Mouse (Mus musculus) stomach, postnatal 0 days (tissue): ENCODE data around the gene Aldh3b2. TPM values are rescaled to one million over a fixed set of nuclear protein-coding genes. Genes with fewer than 3 reads are reported as not detected.

Experiments used
- ATAC-seq: fragments of 200-750 bp; cut with Nextera tagmentation; 2 replicates; pipeline ENCODE4 v1.8.0; 2017; ENCODE audit not compliant: low FRiP score, low TSS enrichment
- DNase-seq: peaks from one replicate; pipeline ENCODE4 v3.0.0-alpha.2; 2016; ENCODE audit warnings: low spot score
- H3K27ac ChIP-seq: fragments of 300-500 bp; sonication (generic); replicated peaks from 2 replicates; pipeline ENCODE4 v1.5.1; 2014; ENCODE audit warnings: mild to moderate bottlenecking, control low read depth
- H3K27me3 ChIP-seq: fragments of 300-500 bp; sonication (generic); 2 replicates; pipeline ENCODE4 v1.6.1; 2014; ENCODE audit warnings: low read length; ENCODE audit not compliant: control insufficient read depth, insufficient read depth
- H3K36me3 ChIP-seq: fragments of 300-500 bp; sonication (generic); 2 replicates; pipeline ENCODE4 v1.6.1; 2014; ENCODE audit warnings: low read length, mixed read lengths; ENCODE audit not compliant: control insufficient read depth, insufficient read depth
- H3K4me1 ChIP-seq: fragments of 300-500 bp; sonication (generic); replicated peaks from 2 replicates; pipeline ENCODE4 v1.6.1; 2014; ENCODE audit warnings: antibody characterized with exemption; ENCODE audit not compliant: control insufficient read depth, insufficient read depth
- H3K4me2 ChIP-seq: fragments of 300-500 bp; sonication (generic); replicated peaks from 2 replicates; pipeline ENCODE4 v1.6.1; 2014; ENCODE audit warnings: low read depth, mild to moderate bottlenecking, control low read depth, moderate library complexity
- H3K4me3 ChIP-seq: fragments of 300-500 bp; sonication (generic); 2 replicates; pipeline ENCODE4 v1.5.1; 2014; ENCODE audit warnings: low read depth, low read length, control low read depth
- H3K9ac ChIP-seq: fragments of 300-500 bp; sonication (generic); 2 replicates; pipeline ENCODE4 v1.6.1; 2014; ENCODE audit warnings: mild to moderate bottlenecking, low read length, control low read depth, mixed read lengths
- H3K9me3 ChIP-seq: fragments of 300-500 bp; sonication (generic); 2 replicates; pipeline ENCODE4 v1.6.1; 2016; ENCODE audit warnings: low read length; ENCODE audit not compliant: control insufficient read depth
- CTCF ChIP-seq: IDR thresholded peaks from 2 replicates; pipeline ENCODE4 v1.5.1; 2016; ENCODE audit warnings: antibody characterized with exemption, low read depth, mild to moderate bottlenecking, moderate library complexity
- EP300 ChIP-seq: optimal IDR thresholded peaks from 2 replicates; pipeline ENCODE3; 2016; ENCODE audit warnings: antibody characterized with exemption
- WGBS: fragments of 180-500 bp; shearing (Covaris S2); extraction: QIAGEN DNeasy Blood & Tissue Kit; methylation state at CpG from one replicate; pipeline ENCODE4 v1.1.7; 2014; 5-methylcytosine and 5-hydroxymethylcytosine counted together
- polyA plus RNA-seq: library from polyadenylated mRNA; unstranded; fragments of >200 nt; fragmentation: Nextera tagmentation; extraction: Ambion mirVana; gene quantifications from 2 replicates; pipeline ENCODE4 v1.2.1, GENCODE M21; 2015

The Aldh3b2 gene
- polyA plus RNA-seq, 1 experiment from 2014 or later, result 75.8 TPM

GRCm38 (mm10) chr19:3991966-3992365 is 19.8 kb downstream of the Aldh3b2 start:
- H3K9me3 ChIP-seq, result no peaks in the 10 kb centered on the region
- no peak overlapping the region for H3K4me2 ChIP-seq
- ATAC-seq, result no peak
- no peak for TF ChIP-seq EP300
- no peak overlapping the region for H3K4me3 ChIP-seq
- H3K36me3 ChIP-seq, result no peaks in the 10 kb centered on the region
- no peak overlapping the region for H3K9ac ChIP-seq
- no peaks in the 10 kb centered on the region for H3K27me3 ChIP-seq
- DNase-seq, result no peak
- 86% methylated on average over 3 of the region's 3 CpGs for WGBS
- H3K4me1 ChIP-seq, result 0 out of 2 replicates have a peak, but pooled peaks cover under 1% of the 10 kb centered on the region
- H3K27ac ChIP-seq, result no peak overlapping the region

- Histone ChIP-seq H3K4me3 (no peak within 1 kb of the TSS), H3K4me1 (no peaks in the 10 kb centered on the region), H3K27ac (no peak within 1 kb of the TSS), H3K27me3 (no peaks in the 10 kb centered on the region), H3K9ac (no peak within 1 kb of the TSS), H3K4me2 (no peak within 1 kb of the TSS), H3K36me3 (no peaks in the 10 kb centered on the region), H3K9me3 (no peaks in the 10 kb centered on the region)
- 51% methylated on average over 5 of the region's 5 CpGs for WGBS
- no peak for ATAC-seq
- no peak for DNase-seq
- no peak for TF ChIP-seq EP300
- TF ChIP-seq CTCF, result no peak
Observed at GRCm38 (mm10) chr19:3992416-3992815, 20.3 kb downstream of the Aldh3b2 start, which contains the start of gene Tbx10. Tbx10 (plus strand) TSS chr19:3992752.

- Histone ChIP-seq H3K27ac (no peak overlapping the region), H3K36me3 (no peaks in the 10 kb centered on the region), H3K27me3 (no peaks in the 10 kb centered on the region), H3K9me3 (no peaks in the 10 kb centered on the region), H3K4me2 (no peak overlapping the region), H3K4me1 (no peaks in the 10 kb centered on the region; the same call in 1 of the 2 replicates), H3K4me3 (no peak overlapping the region), H3K9ac (no peak overlapping the region)
- DNase-seq, result no peak
- 62% methylated on average over 6 of the region's 6 CpGs for WGBS
- no peak for TF ChIP-seq EP300
- no peak for ATAC-seq
Observed at GRCm38 (mm10) chr19:3994932-3995331, 22.8 kb downstream of the Aldh3b2 start.

GRCm38 (mm10) chr19:3995505-3995904 is 23.4 kb downstream of the Aldh3b2 start:
- no peak for ATAC-seq
- no peak overlapping the region for H3K27ac ChIP-seq
- no peaks in the 10 kb centered on the region; the same call in 1 of the 2 replicates for H3K4me1 ChIP-seq
- H3K4me2 ChIP-seq, result no peak overlapping the region
- H3K4me3 ChIP-seq, result no peak overlapping the region
- 69% methylated on average over 3 of the region's 3 CpGs for WGBS
- no peaks in the 10 kb centered on the region for H3K27me3 ChIP-seq
- no peak for DNase-seq
- H3K9ac ChIP-seq, result no peak overlapping the region
- no peak for TF ChIP-seq EP300
- no peak for TF ChIP-seq CTCF
- H3K9me3 ChIP-seq, result no peaks in the 10 kb centered on the region
- no peaks in the 10 kb centered on the region for H3K36me3 ChIP-seq

- H3K27ac ChIP-seq, result no peak overlapping the region
- H3K4me2 ChIP-seq, result no peak overlapping the region
- no peaks in the 10 kb centered on the region for H3K36me3 ChIP-seq
- DNase-seq (no peak), ATAC-seq (no peak)
- H3K4me3 ChIP-seq, result no peak overlapping the region
- TF ChIP-seq EP300, result no peak
- TF ChIP-seq CTCF, result no peak
- H3K27me3 ChIP-seq, result no peaks in the 10 kb centered on the region
- no peak overlapping the region for H3K9ac ChIP-seq
- no peaks in the 10 kb centered on the region for H3K9me3 ChIP-seq
- H3K4me1 ChIP-seq, result peaks cover 1% of the 10 kb centered on the region; the same call in 1 of the 2 replicates
- WGBS, result 65% methylated on average over 7 of the region's 7 CpGs
Observed at GRCm38 (mm10) chr19:3996106-3996505, 24.0 kb downstream of the Aldh3b2 start.

- ATAC-seq, result no peak
- DNase-seq, result no peak
- TF ChIP-seq CTCF (no peak), EP300 (no peak)
- Histone ChIP-seq H3K4me2 (no peak overlapping the region), H3K27ac (no peak overlapping the region), H3K9me3 (no peaks in the 10 kb centered on the region), H3K4me3 (no peak overlapping the region), H3K9ac (no peak overlapping the region), H3K4me1 (peaks cover 3% of the 10 kb centered on the region; the same call in 1 of the 2 replicates), H3K36me3 (no peaks in the 10 kb centered on the region), H3K27me3 (no peaks in the 10 kb centered on the region)
- 77% methylated on average over 8 of the region's 8 CpGs for WGBS
Observed at GRCm38 (mm10) chr19:3996747-3997146, 24.6 kb downstream of the Aldh3b2 start.
